Mouse (Mus musculus) kidney, postnatal 0 days (tissue): ENCODE results near the gene Tdo2. TPM values are rescaled to one million over a fixed set of nuclear protein-coding genes. Genes with fewer than 3 reads are reported as not detected.

Experiments used
- ATAC-seq: fragments of 200-750 bp; cut with Nextera tagmentation; replicated peaks from 2 replicates; pipeline ENCODE4 v1.8.0; 2017; ENCODE audit warnings: low read depth, moderate number of reproducible peaks, moderate TSS enrichment, moderate library complexity; ENCODE audit not compliant: low FRiP score
- DNase-seq: peaks from one replicate; pipeline ENCODE4 v3.0.0-alpha.2; 2016; ENCODE audit warnings: low spot score
- H3K27ac ChIP-seq: fragments of 300-500 bp; sonication (generic); 2 replicates; pipeline ENCODE4 v1.5.1; 2014; ENCODE audit warnings: mild to moderate bottlenecking
- H3K27me3 ChIP-seq: fragments of 300-500 bp; sonication (generic); 2 replicates; pipeline ENCODE4 v1.6.1; 2014; ENCODE audit warnings: low read length, mixed read lengths; ENCODE audit not compliant: insufficient read depth
- H3K36me3 ChIP-seq: fragments of 300-500 bp; sonication (generic); 2 replicates; pipeline ENCODE4 v1.6.1; 2014; ENCODE audit warnings: low read length, mixed read lengths; ENCODE audit not compliant: insufficient read depth
- H3K4me1 ChIP-seq: fragments of 300-500 bp; sonication (generic); replicated peaks from 2 replicates; pipeline ENCODE4 v1.6.1; 2014; ENCODE audit warnings: antibody characterized with exemption, low read length, mixed read lengths; ENCODE audit not compliant: insufficient read depth
- H3K4me2 ChIP-seq: fragments of 300-500 bp; sonication (generic); 2 replicates; pipeline ENCODE4 v1.6.1; 2014; ENCODE audit warnings: mild to moderate bottlenecking, low read length, moderate library complexity, mixed read lengths
- H3K4me3 ChIP-seq: fragments of 300-500 bp; sonication (generic); replicated peaks from 2 replicates; pipeline ENCODE4 v1.5.1; 2014; ENCODE audit warnings: low read depth, low read length
- H3K9ac ChIP-seq: fragments of 300-500 bp; sonication (generic); 2 replicates; pipeline ENCODE4 v1.6.1; 2014; ENCODE audit warnings: low read depth, low read length
- H3K9me3 ChIP-seq: fragments of 300-500 bp; sonication (generic); replicated peaks from 2 replicates; pipeline ENCODE4 v1.6.1; 2016; ENCODE audit warnings: low read length, inconsistent platforms, mixed read lengths
- CTCF ChIP-seq: IDR thresholded peaks from 2 replicates; pipeline ENCODE4 v1.5.1; 2016; ENCODE audit warnings: antibody characterized with exemption, low read depth, mild to moderate bottlenecking, moderate library complexity
- WGBS: fragments of 180-500 bp; shearing (Covaris S2); extraction: QIAGEN DNeasy Blood & Tissue Kit; methylation state at CpG from one replicate; pipeline ENCODE4 v1.1.7; 2014; 5-methylcytosine and 5-hydroxymethylcytosine counted together
- polyA plus RNA-seq: library from polyadenylated mRNA; unstranded; fragments of >200 nt; fragmentation: Nextera tagmentation; extraction: Ambion mirVana; gene quantifications from 2 replicates; pipeline ENCODE4 v1.2.1, GENCODE M21; 2015

Gene Tdo2
- polyA plus RNA-seq, 1 experiment from 2014 or later, result 0.08 TPM

GRCm38 (mm10) chr3:81922910-81923309 lies 53.1 kb downstream of the Tdo2 start:
- no peak; the same call in 1 of the 2 replicates for ATAC-seq
- no peaks in the 10 kb centered on the region for H3K36me3 ChIP-seq
- H3K4me3 ChIP-seq, result no peak overlapping the region
- H3K4me1 ChIP-seq, result no peaks in the 10 kb centered on the region
- no peaks in the 10 kb centered on the region for H3K27me3 ChIP-seq
- 62% methylated on average over 4 of the region's 4 CpGs for WGBS
- no peak overlapping the region for H3K4me2 ChIP-seq
- TF ChIP-seq CTCF, result 0 out of 2 replicates have a peak, but pooled peaks have one; percentile 11
- H3K9me3 ChIP-seq, result no peaks in the 10 kb centered on the region
- H3K9ac ChIP-seq, result no peak overlapping the region
- DNase-seq, result no peak
- H3K27ac ChIP-seq, result no peak overlapping the region

DNA sequence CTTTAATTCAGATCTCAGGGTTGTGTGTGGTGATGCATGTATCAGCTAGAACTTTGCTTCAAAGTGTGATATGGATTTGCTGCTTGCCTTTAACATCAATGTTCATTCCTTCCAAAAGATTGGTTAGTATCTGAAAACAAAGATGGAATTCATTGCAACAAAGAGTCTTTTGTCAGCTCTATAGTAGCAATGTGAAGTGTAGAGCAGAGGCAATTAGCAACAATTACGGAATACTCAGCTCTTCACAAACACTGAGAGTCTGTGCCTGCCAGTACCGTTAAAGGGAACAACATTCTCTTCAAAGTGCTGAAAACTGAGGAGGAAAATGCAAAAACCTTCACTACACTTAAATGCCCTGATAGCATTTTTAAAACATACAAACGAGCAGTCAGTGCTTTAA lies 56.3 kb downstream of the Tdo2 start:
- Histone ChIP-seq H3K27me3 (no peaks in the 10 kb centered on the region), H3K4me2 (no peak overlapping the region), H3K4me3 (no peak overlapping the region), H3K27ac (no peak overlapping the region), H3K4me1 (no peaks in the 10 kb centered on the region), H3K9ac (no peak overlapping the region), H3K36me3 (no peaks in the 10 kb centered on the region), H3K9me3 (no peaks in the 10 kb centered on the region)
- ATAC-seq, result no peak
- WGBS, result 61% methylated on average over 3 of the region's 3 CpGs
- no peak for DNase-seq
- no peak for TF ChIP-seq CTCF

GRCm38 (mm10) chr3:81918215-81918614 lies 57.8 kb downstream of the Tdo2 start:
- WGBS, result 86% methylated on average over 8 of the region's 8 CpGs
- TF ChIP-seq CTCF, result no peak
- Histone ChIP-seq H3K9ac (no peak overlapping the region), H3K36me3 (no peaks in the 10 kb centered on the region), H3K9me3 (no peaks in the 10 kb centered on the region), H3K27ac (no peak overlapping the region), H3K27me3 (no peaks in the 10 kb centered on the region), H3K4me1 (no peaks in the 10 kb centered on the region), H3K4me2 (no peak overlapping the region), H3K4me3 (no peak overlapping the region)
- no peak for ATAC-seq
- DNase-seq, result no peak

DNA sequence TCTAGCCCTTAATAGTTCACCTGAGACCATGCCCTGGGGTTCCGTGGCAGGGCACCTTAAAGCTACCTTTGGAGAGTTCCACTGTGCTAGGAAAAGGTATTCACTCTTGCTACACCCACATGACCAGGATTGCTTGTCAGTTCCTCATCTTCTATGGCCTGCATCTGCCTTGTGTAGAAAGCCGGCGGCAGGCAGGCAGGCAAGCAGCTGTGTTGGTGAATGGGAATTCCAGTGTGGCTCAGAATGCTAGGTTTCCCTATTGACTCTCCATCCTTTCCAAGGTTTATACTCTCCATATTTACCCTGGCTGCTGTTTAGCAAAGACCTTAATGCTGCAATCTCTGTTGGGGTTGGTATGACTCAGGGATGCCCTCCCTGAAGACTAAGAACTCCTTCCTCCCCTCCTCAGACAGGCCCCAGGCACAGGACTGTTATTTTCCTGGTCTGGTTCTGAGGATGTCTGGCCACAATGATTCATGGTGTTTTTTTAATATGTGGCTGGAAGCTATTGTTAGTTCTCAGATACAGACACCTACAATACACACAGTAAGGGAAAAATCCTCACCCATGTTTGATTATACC lies 58.6 kb downstream of the Tdo2 start:
- H3K27ac ChIP-seq, result no peak overlapping the region
- H3K4me1 ChIP-seq, result no peaks in the 10 kb centered on the region
- no peak overlapping the region for H3K9ac ChIP-seq
- no peak for ATAC-seq
- DNase-seq, result no peak
- H3K4me2 ChIP-seq, result no peak overlapping the region
- no peak for TF ChIP-seq CTCF
- H3K36me3 ChIP-seq, result no peaks in the 10 kb centered on the region
- H3K4me3 ChIP-seq, result no peak overlapping the region
- no peaks in the 10 kb centered on the region for H3K27me3 ChIP-seq
- H3K9me3 ChIP-seq, result no peaks in the 10 kb centered on the region
- WGBS, result 87% methylated on average over 3 of the region's 3 CpGs

- no peaks in the 10 kb centered on the region for H3K9me3 ChIP-seq
- H3K27me3 ChIP-seq, result no peaks in the 10 kb centered on the region
- H3K27ac ChIP-seq, result no peak overlapping the region
- no peak overlapping the region for H3K4me2 ChIP-seq
- no peaks in the 10 kb centered on the region for H3K4me1 ChIP-seq
- H3K4me3 ChIP-seq, result no peak overlapping the region
- DNase-seq (no peak), ATAC-seq (no peak)
- no peak for TF ChIP-seq CTCF
- 86% methylated on average over 5 of the region's 5 CpGs for WGBS
- no peaks in the 10 kb centered on the region for H3K36me3 ChIP-seq
- H3K9ac ChIP-seq, result no peak overlapping the region
Observed at GRCm38 (mm10) chr3:81916030-81916686, 59.8 kb downstream of the Tdo2 start.

GRCm38 (mm10) chr3:81910286-81911036 lies 65.5 kb downstream of the Tdo2 start:
- DNase-seq (peak; percentile 15), ATAC-seq (no peak)
- Histone ChIP-seq H3K9me3 (no peaks in the 10 kb centered on the region), H3K36me3 (no peaks in the 10 kb centered on the region), H3K9ac (no peak overlapping the region), H3K27me3 (no peaks in the 10 kb centered on the region), H3K4me1 (no peaks in the 10 kb centered on the region), H3K4me2 (no peak overlapping the region), H3K4me3 (no peak overlapping the region), H3K27ac (no peak overlapping the region)
- no peak for TF ChIP-seq CTCF
- 44% methylated on average over 6 of the region's 6 CpGs for WGBS

Other genes starting within 250 kb of the Tdo2 start
- 25.3 and 25.7 TPM in 2 replicates for gene Ctso, start 43.6 kb downstream of the Tdo2 start, polyA plus RNA-seq
- gene Asic5, start 6.1 kb upstream of the Tdo2 start, polyA plus RNA-seq, result 0.84 and 1.0 TPM in 2 replicates
- gene Gucy1b1, start 98.5 kb upstream of the Tdo2 start, polyA plus RNA-seq, result 24.2 and 28.2 TPM in 2 replicates
- gene Gucy1a1, start 169.6 kb upstream of the Tdo2 start, polyA plus RNA-seq, result 72.4 and 72.5 TPM in 2 replicates